Mouse (Mus musculus) liver, adult 2 months (tissue): ENCODE measurements at regions not wholly inside any gene's neighbourhood (a gene's known extent, or its start where the extent isn't known, plus 50 kb on each side); places are given as distances from the start of the nearest gene placed in this dataset.

Source experiments
- DNase-seq: peaks from one replicate; pipeline ENCODE4 v3.0.0-alpha.2; 2011; ENCODE audit warnings: low read depth, low spot score; ENCODE audit errors: extremely low read depth
- H3K27ac ChIP-seq: fragments of 200-500 bp; replicated peaks from 2 replicates; pipeline ENCODE4 v1.5.1; 2012; ENCODE audit warnings: low read depth, mild to moderate bottlenecking, control low read depth, inconsistent platforms, low read length; ENCODE audit not compliant: insufficient read depth
- H3K27me3 ChIP-seq: fragments of 200-500 bp; 2 replicates; pipeline ENCODE4 v1.6.1; 2012; ENCODE audit warnings: mild to moderate bottlenecking, moderate library complexity, low read length, inconsistent platforms; ENCODE audit not compliant: control insufficient read depth, insufficient read depth
- H3K36me3 ChIP-seq: fragments of 200-500 bp; 2 replicates; pipeline ENCODE4 v1.6.1; 2012; ENCODE audit warnings: low read length, inconsistent platforms; ENCODE audit not compliant: control insufficient read depth, insufficient read depth
- H3K4me1 ChIP-seq: fragments of 200-500 bp; 2 replicates; pipeline ENCODE4 v1.6.1; 2011; ENCODE audit warnings: low read length; ENCODE audit not compliant: control insufficient read depth, insufficient read depth
- H3K4me3 ChIP-seq: fragments of 200-500 bp; 2 replicates; pipeline ENCODE4 v1.5.1; 2011; ENCODE audit warnings: low read depth, mild to moderate bottlenecking, control low read depth, low read length, moderate library complexity; ENCODE audit not compliant: insufficient read depth
- H3K79me2 ChIP-seq: fragments of 200-500 bp; 2 replicates; pipeline ENCODE4 v1.6.1; 2012; ENCODE audit warnings: inconsistent platforms, mild to moderate bottlenecking, low read length, moderate library complexity; ENCODE audit not compliant: control insufficient read depth, insufficient read depth
- H3K9ac ChIP-seq: fragments of 200-500 bp; 2 replicates; pipeline ENCODE4 v1.6.1; 2012; ENCODE audit warnings: low read depth, mild to moderate bottlenecking, control low read depth, inconsistent platforms, low read length
- CTCF ChIP-seq: fragments of 200-500 bp; IDR thresholded peaks from 2 replicates; pipeline ENCODE4 v1.5.1; 2011; ENCODE audit warnings: low read depth, low read length, control low read depth
- POLR2A ChIP-seq: fragments of 200-500 bp; IDR thresholded peaks from 2 replicates; pipeline ENCODE4 v1.6.1; 2011; ENCODE audit warnings: low read length, control low read depth; ENCODE audit not compliant: insufficient read depth; ENCODE audit errors: extremely low read depth
- WGBS: fragments of 180-500 bp; shearing (Covaris S2); methylation state at CpG from one replicate; pipeline ENCODE4 v1.1.7; 2018; 5-methylcytosine and 5-hydroxymethylcytosine counted together

- Histone ChIP-seq H3K4me3 (no peak overlapping the region), H3K36me3 (no peaks in the 10 kb centered on the region), H3K9ac (no peak overlapping the region), H3K27ac (no peak overlapping the region), H3K4me1 (peaks cover 2% of the 10 kb centered on the region; the same call in 1 of the 2 replicates), H3K79me2 (no peaks in the 10 kb centered on the region), H3K27me3 (no peaks in the 10 kb centered on the region)
- DNase-seq = no peak
- TF ChIP-seq POLR2A = no peak
- TF ChIP-seq CTCF = no peak
- WGBS = 19% methylated on average over 3 of the region's 3 CpGs
Measured at GRCm38 (mm10) chr5:75402631-75403030, 172.1 kb upstream of the Kit start.

DNA sequence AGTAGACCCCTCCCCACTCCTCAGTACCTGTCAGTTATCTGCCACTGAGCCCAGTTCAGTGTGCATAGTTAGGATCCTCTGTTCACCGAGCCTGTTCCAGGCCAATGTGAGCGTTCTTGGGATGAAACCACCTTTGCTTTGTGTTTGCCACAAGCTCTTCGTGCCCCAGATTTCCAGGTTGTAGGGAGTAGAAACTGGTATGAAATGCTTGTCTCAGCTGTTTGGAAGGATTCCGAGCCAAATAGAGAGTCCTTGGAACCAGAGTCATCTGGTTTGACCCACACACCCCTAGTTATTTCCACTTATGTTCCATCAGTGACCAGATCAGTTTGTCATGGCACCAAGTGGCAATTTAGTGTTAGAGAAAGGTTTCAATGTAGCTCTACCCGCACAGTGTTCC is 171.2 kb upstream of the Kit start:
- TF ChIP-seq CTCF (no peak), POLR2A (no peak)
- Histone ChIP-seq H3K27ac (0 out of 2 replicates have a peak overlapping the region, but pooled peaks have one; percentile 1), H3K79me2 (no peaks in the 10 kb centered on the region), H3K4me3 (no peak overlapping the region), H3K27me3 (no peaks in the 10 kb centered on the region), H3K4me1 (peaks cover 2% of the 10 kb centered on the region; the same call in 1 of the 2 replicates), H3K9ac (no peak overlapping the region), H3K36me3 (no peaks in the 10 kb centered on the region)
- no peak for DNase-seq
- WGBS = 81% methylated on average over 5 of the region's 5 CpGs

- Histone ChIP-seq H3K4me1 (peaks cover 2% of the 10 kb centered on the region; the same call in 1 of the 2 replicates), H3K27ac (peak overlapping the region; percentile 54; the same call in 1 of the 2 replicates), H3K9ac (no peak overlapping the region), H3K79me2 (no peaks in the 10 kb centered on the region), H3K27me3 (no peaks in the 10 kb centered on the region), H3K4me3 (no peak overlapping the region), H3K36me3 (no peaks in the 10 kb centered on the region)
- TF ChIP-seq CTCF (no peak), POLR2A (no peak)
- DNase-seq = no peak
- WGBS = 61% methylated on average over 9 of the region's 9 CpGs
Measured at GRCm38 (mm10) chr5:75404601-75405285, 170.0 kb upstream of the Kit start.

GRCm38 (mm10) chr5:75405496-75405895 is 169.2 kb upstream of the Kit start:
- 85% methylated on average over 7 of the region's 7 CpGs for WGBS
- Histone ChIP-seq H3K4me1 (peaks cover 2% of the 10 kb centered on the region; the same call in 1 of the 2 replicates), H3K27ac (no peak overlapping the region), H3K9ac (no peak overlapping the region), H3K36me3 (no peaks in the 10 kb centered on the region), H3K4me3 (no peak overlapping the region), H3K79me2 (no peaks in the 10 kb centered on the region), H3K27me3 (no peaks in the 10 kb centered on the region)
- TF ChIP-seq CTCF (no peak), POLR2A (no peak)
- no peak for DNase-seq

- Histone ChIP-seq H3K9ac (no peak overlapping the region), H3K79me2 (no peaks in the 10 kb centered on the region), H3K27me3 (no peaks in the 10 kb centered on the region), H3K27ac (no peak overlapping the region), H3K4me1 (peaks cover 2% of the 10 kb centered on the region; the same call in 1 of the 2 replicates), H3K36me3 (no peaks in the 10 kb centered on the region), H3K4me3 (no peak overlapping the region)
- TF ChIP-seq CTCF = no peak
- TF ChIP-seq POLR2A = no peak
- DNase-seq = no peak
- WGBS = 93% methylated on average over 10 of the region's 10 CpGs
Measured at GRCm38 (mm10) chr5:75407686-75408085, 167.0 kb upstream of the Kit start.
